Mouse (Mus musculus): ENCODE results near the gene Ccdc13.

GRCm38 (mm10) chr9:121829270-121829992, 9.8 kb downstream of the Ccdc13 start:
- no peak for TF ChIP-seq GATA1 (IDR thresholded peaks at IDR 0.05; ENCODE audit: borderline replicate concordance, low read length)
- no peak for TF ChIP-seq FLI1 (IDR thresholded peaks at IDR 0.05; ENCODE audit: low read length)

All from megakaryocyte, embryonic 14.5 days (primary cell).